ENCODE assay signal across 7 mouse cellular contexts in the genomic region with DNA sequence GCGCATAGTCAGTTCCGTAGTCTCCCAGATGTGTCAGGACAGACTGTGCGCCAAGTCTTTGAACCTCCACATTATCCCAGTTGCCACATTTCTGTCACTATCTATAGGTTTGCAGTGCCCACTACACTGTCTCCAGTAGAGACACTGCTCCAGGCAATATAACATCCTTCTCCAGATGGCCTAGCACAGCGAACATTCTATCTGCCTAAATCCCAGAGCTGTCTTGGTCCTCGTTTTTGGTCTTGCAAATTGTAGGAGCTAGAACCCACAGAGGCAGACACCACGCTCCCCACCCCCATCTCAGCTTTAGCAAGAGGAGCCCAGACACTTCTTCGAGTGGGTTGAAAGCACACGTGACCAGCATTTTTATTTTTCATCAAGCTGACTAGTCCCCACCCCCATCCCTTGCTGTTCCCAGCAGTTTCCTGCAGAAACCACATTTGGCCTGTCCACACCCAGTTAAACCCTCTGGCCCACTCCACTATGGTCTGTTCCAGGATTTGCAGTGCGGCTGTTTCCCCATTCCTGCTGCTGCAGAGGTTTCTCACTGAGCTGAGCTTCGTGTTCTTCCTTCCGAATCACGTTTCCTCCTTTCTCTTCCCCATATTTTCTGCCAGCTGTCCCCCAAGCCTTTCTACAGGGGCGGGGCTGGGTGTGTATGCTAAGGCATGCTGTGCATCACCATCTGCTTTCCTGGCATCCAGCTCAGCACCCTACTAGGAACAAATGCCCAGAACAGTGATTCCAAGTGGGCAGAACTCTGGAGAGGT. TPM values are rescaled to one million over a fixed set of nuclear protein-coding genes. Genes with fewer than 3 reads are reported as not detected.
DNase-seq lines count a peak whose midpoint lies in the region; ATAC-seq and TF ChIP-seq lines count a peak whose summit lies in the region.

No protein-coding gene starts in this region.

- peak; percentile 53 for ATAC-seq in lung, embryonic 16.5 days (ENCODE audit: low read depth)

- peaks cover 0 to 13% of the 10 kb centered on the region in 2 experiments; a peak in 2 of 4 replicates for H3K36me3 ChIP-seq in MEL (ENCODE audit: control insufficient read depth in 1 of 2, insufficient read depth in 2 of 2, low read length in 2 of 2)
- H3K36me3 ChIP-seq in hindbrain, embryonic 10.5 days, result no peaks in the 10 kb centered on the region
- H3K36me3 ChIP-seq in lung, embryonic 16.5 days (ENCODE audit: control insufficient read depth, insufficient read depth, low read length), result no peaks in the 10 kb centered on the region

- H3K4me1 ChIP-seq in MEL (ENCODE audit: control insufficient read depth in 1 of 2, insufficient read depth in 2 of 2, low read length in 2 of 2), result peaks cover 5 to 18% of the 10 kb centered on the region in 2 experiments; a peak in 3 of 4 replicates
- H3K4me1 ChIP-seq in hindbrain, embryonic 10.5 days (replicated peaks), result peaks cover 26% of the 10 kb centered on the region
- peaks cover 11% of the 10 kb centered on the region for H3K4me1 ChIP-seq in lung, embryonic 16.5 days (replicated peaks; ENCODE audit: control insufficient read depth, insufficient read depth, low read length)

- H3K79me2 ChIP-seq in MEL (ENCODE audit: control insufficient read depth, insufficient read depth, low read length, poor library complexity), result peaks cover 15% of the 10 kb centered on the region

- H3K9ac ChIP-seq in MEL (ENCODE audit: control insufficient read depth, low read depth, low read length, poor library complexity, severe bottlenecking), result peak overlapping the region; percentile 59
- peak overlapping the region; percentile 72 for H3K9ac ChIP-seq in lung, embryonic 16.5 days (ENCODE audit: low read length)

- DNase-seq in MEL (ENCODE audit: low read depth, low spot score), result peak; percentile 54
- peak; percentile 92 to 93 for DNase-seq in cerebellum, adult 18-20 months
- DNase-seq in frontal cortex, postnatal 10 days (ENCODE audit: low spot score in 2 of 2), result peak; percentile 57 to 78
- DNase-seq in hindbrain, embryonic 10.5 days (ENCODE audit: low spot score), result no peak
- DNase-seq in layer of hippocampus, postnatal 14 days (ENCODE audit: low spot score in 2 of 2), result peak; percentile 64 to 80
- DNase-seq in right cerebral cortex, adult 2 months (ENCODE audit: low spot score in 2 of 2), result peak; percentile 73 to 84

- peak overlapping the region; percentile 56 for H3K4me2 ChIP-seq in lung, embryonic 16.5 days (ENCODE audit: low read depth, low read length)

- TF ChIP-seq EP300 in MEL (IDR thresholded peaks at IDR 0.05; ENCODE audit: low read depth in 1 of 2, low read length in 2 of 2), result no peak

- no peak for TF ChIP-seq RAD21 in MEL (IDR thresholded peaks at IDR 0.05; ENCODE audit: low read depth, low read length)

- no peak for TF ChIP-seq CTCF in MEL (IDR thresholded peaks at IDR 0.05 in 2 of 3, conservative IDR thresholded peaks at IDR 0.05 in 1 of 3; ENCODE audit: control insufficient read depth in 1 of 3, insufficient read depth in 1 of 3, low read depth in 2 of 3, low read length in 3 of 3, poor library complexity in 1 of 3, severe bottlenecking in 1 of 3)

- 72% methylated on average over 13 of the region's 13 CpGs for WGBS in hindbrain, embryonic 10.5 days
- WGBS in lung, embryonic 16.5 days, result 51% methylated on average over 13 of the region's 13 CpGs

- H3K9me3 ChIP-seq in MEL (replicated peaks; ENCODE audit: insufficient read depth, low read length), result no peaks in the 10 kb centered on the region
- no peaks in the 10 kb centered on the region for H3K9me3 ChIP-seq in hindbrain, embryonic 10.5 days
- H3K9me3 ChIP-seq in lung, embryonic 16.5 days (ENCODE audit: control insufficient read depth, low read length), result no peaks in the 10 kb centered on the region

- no peak overlapping the region for H3K27ac ChIP-seq in MEL (ENCODE audit: control insufficient read depth, low read depth, low read length)
- H3K27ac ChIP-seq in hindbrain, embryonic 10.5 days, result peak overlapping the region; percentile 91
- peak overlapping the region; percentile 73 for H3K27ac ChIP-seq in lung, embryonic 16.5 days (ENCODE audit: low read length)

- H3K4me3 ChIP-seq in MEL (ENCODE audit: control insufficient read depth in 1 of 2, insufficient read depth in 1 of 2, low read depth in 2 of 2, low read length in 2 of 2), result peak overlapping the region; percentile 72 to 85
- peak overlapping the region; percentile 89 for H3K4me3 ChIP-seq in hindbrain, embryonic 10.5 days
- peak overlapping the region; percentile 88 for H3K4me3 ChIP-seq in lung, embryonic 16.5 days (ENCODE audit: low read length)

- TF ChIP-seq POLR2A in MEL (IDR thresholded peaks at IDR 0.05; ENCODE audit: control insufficient read depth in 1 of 2, insufficient read depth in 1 of 2, low read depth in 1 of 2, low read length in 2 of 2, poor library complexity in 1 of 2), result no peak

- H3K27me3 ChIP-seq in MEL (ENCODE audit: control insufficient read depth in 1 of 2, insufficient read depth in 2 of 2, low read length in 2 of 2), result no peaks in the 10 kb centered on the region
- no peaks in the 10 kb centered on the region for H3K27me3 ChIP-seq in hindbrain, embryonic 10.5 days (ENCODE audit: insufficient read depth, poor library complexity, severe bottlenecking)
- no peaks in the 10 kb centered on the region for H3K27me3 ChIP-seq in lung, embryonic 16.5 days (ENCODE audit: control insufficient read depth, insufficient read depth, low read depth, low read length)

TF ChIP-seq in MEL, 35 proteins besides CTCF, POLR2A, EP300 and RAD21:
- TF ChIP-seq E2F4 (IDR thresholded peaks at IDR 0.05; ENCODE audit: borderline replicate concordance, low read depth, low read length) (no peak), ETS1 (IDR thresholded peaks at IDR 0.05; ENCODE audit: low read depth, low read length) (peak; percentile 44; the same call in 1 of the 2 replicates), SIN3A (IDR thresholded peaks at IDR 0.05; ENCODE audit: low read length) (peak; percentile 58; the same call in 1 of the 2 replicates), USF1 (IDR thresholded peaks at IDR 0.05; ENCODE audit: low read depth, low read length) (peak; percentile 81), POLR2AphosphoS5 (IDR thresholded peaks at IDR 0.05; ENCODE audit: borderline replicate concordance, low read depth, low read length) (no peak), TCF12 (IDR thresholded peaks at IDR 0.05; ENCODE audit: low read depth, low read length) (no peak), ZKSCAN1 (IDR thresholded peaks at IDR 0.05; ENCODE audit: low read depth, low read length) (peak; percentile 53; the same call in 1 of the 2 replicates), NELFE (IDR thresholded peaks at IDR 0.05; ENCODE audit: low read depth, low read length) (no peak), CHD2 (IDR thresholded peaks at IDR 0.05; ENCODE audit: low read length) (no peak), MEF2A (IDR thresholded peaks at IDR 0.05; ENCODE audit: extremely low read depth, insufficient replicate concordance, low read depth, low read length, poor library complexity, severe bottlenecking) (no peak), USF2 (IDR thresholded peaks at IDR 0.05; ENCODE audit: borderline replicate concordance in 1 of 2, insufficient read depth in 1 of 2, low read depth in 1 of 2, low read length in 2 of 2) (0 out of 4 replicates have a peak, but pooled peaks of 1 of the 2 experiments have one; percentile 38), MAX (IDR thresholded peaks at IDR 0.05; ENCODE audit: low read length) (peak; percentile 54), MAZ (IDR thresholded peaks at IDR 0.05; ENCODE audit: low read depth, low read length) (no peak), ZC3H11A (IDR thresholded peaks at IDR 0.05; ENCODE audit: low read depth, low read length) (no peak), BHLHE40 (IDR thresholded peaks at IDR 0.05; ENCODE audit: borderline replicate concordance, low read depth, low read length) (peak; percentile 37; the same call in 1 of the 2 replicates), POLR2AphosphoS2 (IDR thresholded peaks at IDR 0.05; ENCODE audit: low read length) (no peak), MXI1 (IDR thresholded peaks at IDR 0.05; ENCODE audit: low read depth, low read length) (0 out of 2 replicates have a peak, but pooled peaks have one; percentile 31), CHD1 (IDR thresholded peaks at IDR 0.05; ENCODE audit: low read depth, low read length) (no peak), ELF1 (IDR thresholded peaks at IDR 0.05; ENCODE audit: low read depth, low read length) (no peak), ZNF384 (IDR thresholded peaks at IDR 0.05; ENCODE audit: low read depth, low read length) (no peak), MYB (IDR thresholded peaks at IDR 0.05; ENCODE audit: low read depth, low read length) (no peak), KAT2A (conservative IDR thresholded peaks at IDR 0.05; ENCODE audit: low read depth, low read length) (no peak), NRF1 (IDR thresholded peaks at IDR 0.05; ENCODE audit: insufficient read depth, low read depth, low read length, poor library complexity, severe bottlenecking) (no peak), MYC (IDR thresholded peaks at IDR 0.05; ENCODE audit: low read depth, low read length) (peak; percentile 10; the same call in 1 of the 2 replicates), TBP (IDR thresholded peaks at IDR 0.05; ENCODE audit: low read depth, low read length) (no peak), UBTF (IDR thresholded peaks at IDR 0.05; ENCODE audit: borderline replicate concordance, insufficient read depth, low read depth, low read length) (no peak), GABPA (IDR thresholded peaks at IDR 0.05; ENCODE audit: low read depth, low read length) (no peak), MAFK (IDR thresholded peaks at IDR 0.05; ENCODE audit: borderline replicate concordance, low read depth, low read length) (no peak)

RNA-seq across cellular contexts. Expression of gene Chid1, which starts 0.8 kb away (rescaled TPM):
- total RNA-seq in MEL (2012; rRNA removed), result 36.1 and 36.3 TPM in 2 replicates
- polyA plus RNA-seq in MEL (2012; ENCODE audit: insufficient read depth in 1 of 2, insufficient read length in 2 of 2, low read depth in 1 of 2, low replicate concordance in 2 of 2, missing spikeins in 1 of 2), result 10 to 100 TPM in 1 of 2 experiments, not detected in 1; 46.7 TPM
- polyA plus RNA-seq in hindbrain, embryonic 10.5 days (2016; fragmentation: Nextera tagmentation; extraction: Ambion mirVana), result 24.9 and 30.2 TPM in 2 replicates
- total RNA-seq in layer of hippocampus, postnatal 14 days (2021), result 10 to 100 TPM; 79.9 to 86.7 TPM
- 41.8 and 41.9 TPM in 2 replicates for polyA plus RNA-seq in lung, embryonic 16.5 days (2015; fragmentation: Nextera tagmentation; extraction: Ambion mirVana)

RNA-seq across cellular contexts. Expression of gene Ap2a2, which starts 21.5 kb away (rescaled TPM):
- 59.5 and 60.6 TPM in 2 replicates for total RNA-seq in MEL (2012; rRNA removed)
- polyA plus RNA-seq in MEL (2012; ENCODE audit: insufficient read depth in 1 of 2, insufficient read length in 2 of 2, low read depth in 1 of 2, low replicate concordance in 2 of 2, missing spikeins in 1 of 2), result 10 to 100 TPM; 34.7 to 67.9 TPM
- 105 and 108 TPM in 2 replicates for polyA plus RNA-seq in hindbrain, embryonic 10.5 days (2016; fragmentation: Nextera tagmentation; extraction: Ambion mirVana)
- total RNA-seq in layer of hippocampus, postnatal 14 days (2021), result 100 to 1,000 TPM; 279 to 285 TPM
- polyA plus RNA-seq in lung, embryonic 16.5 days (2015; fragmentation: Nextera tagmentation; extraction: Ambion mirVana), result 68.3 and 69.1 TPM in 2 replicates
